Mouse (Mus musculus): Measurements from ENCODE around the gene Gast. TPM values are rescaled to one million over a fixed set of nuclear protein-coding genes. Genes with fewer than 3 reads are reported as not detected.

The Gast gene
- 0.52 TPM in 1 of 2 replicates, not detected in the other for polyA plus RNA-seq (2015; fragmentation: Nextera tagmentation; extraction: Ambion mirVana)

GRCm38 (mm10) chr11:100333944-100334457, at the start of gene Gast:
Gene Gast, plus strand, starts transcription at chr11:100334407.
- no peak within 1 kb of the TSS for H3K9ac ChIP-seq (ENCODE audit: low read depth, low read length)
- no peaks in the 10 kb centered on the region for H3K9me3 ChIP-seq (ENCODE audit: control insufficient read depth, low read length)
- H3K4me3 ChIP-seq (ENCODE audit: low read length), result no peak within 1 kb of the TSS
- no peak for ATAC-seq
- H3K4me2 ChIP-seq (ENCODE audit: low read length), result no peak within 1 kb of the TSS
- H3K27me3 ChIP-seq (replicated peaks; ENCODE audit: control insufficient read depth, insufficient read depth, low read length), result no peaks in the 10 kb centered on the region
- H3K4me1 ChIP-seq (ENCODE audit: control insufficient read depth, insufficient read depth, low read depth, low read length), result peaks cover 33% of the 10 kb centered on the region
- 68% methylated on average over 6 of the region's 6 CpGs for WGBS
- H3K36me3 ChIP-seq (ENCODE audit: control insufficient read depth, insufficient read depth, low read length), result no peaks in the 10 kb centered on the region
- H3K27ac ChIP-seq (ENCODE audit: low read depth, low read length), result peak within 1 kb of the TSS; percentile 86

- WGBS, result 91% methylated on average over 4 of the region's 4 CpGs
- no peak overlapping the region for H3K4me3 ChIP-seq (ENCODE audit: low read length)
Measured at GRCm38 (mm10) chr11:100284988-100285387, 49.2 kb upstream of the Gast start.

GRCm38 (mm10) chr11:100287024-100287423, 47.2 kb upstream of the Gast start:
- Histone ChIP-seq H3K27me3 (replicated peaks; ENCODE audit: control insufficient read depth, insufficient read depth, low read length) (no peaks in the 10 kb centered on the region), H3K9ac (ENCODE audit: low read depth, low read length) (0 out of 2 replicates have a peak overlapping the region, but pooled peaks have one; percentile 43), H3K4me2 (ENCODE audit: low read length) (no peak overlapping the region), H3K27ac (ENCODE audit: low read depth, low read length) (no peak overlapping the region), H3K36me3 (ENCODE audit: control insufficient read depth, insufficient read depth, low read length) (no peaks in the 10 kb centered on the region), H3K9me3 (ENCODE audit: control insufficient read depth, low read length) (no peaks in the 10 kb centered on the region), H3K4me3 (ENCODE audit: low read length) (no peak overlapping the region), H3K4me1 (ENCODE audit: control insufficient read depth, insufficient read depth, low read depth, low read length) (no peaks in the 10 kb centered on the region)
- ATAC-seq, result no peak
- 30% methylated on average over 10 of the region's 10 CpGs for WGBS

More at GRCm38 (mm10) chr11:100284988-100285387, 49.2 kb upstream of the Gast start:
- Histone ChIP-seq H3K27me3 (replicated peaks; ENCODE audit: control insufficient read depth, insufficient read depth, low read length) (no peaks in the 10 kb centered on the region), H3K36me3 (ENCODE audit: control insufficient read depth, insufficient read depth, low read length) (no peaks in the 10 kb centered on the region), H3K4me2 (ENCODE audit: low read length) (no peak overlapping the region), H3K9ac (ENCODE audit: low read depth, low read length) (no peak overlapping the region), H3K9me3 (ENCODE audit: control insufficient read depth, low read length) (no peaks in the 10 kb centered on the region), H3K4me1 (ENCODE audit: control insufficient read depth, insufficient read depth, low read depth, low read length) (no peaks in the 10 kb centered on the region), H3K27ac (ENCODE audit: low read depth, low read length) (no peak overlapping the region)
- no peak for ATAC-seq

GRCm38 (mm10) chr11:100288942-100289341, 45.3 kb upstream of the Gast start:
- Histone ChIP-seq H3K27me3 (replicated peaks; ENCODE audit: control insufficient read depth, insufficient read depth, low read length) (no peaks in the 10 kb centered on the region), H3K36me3 (ENCODE audit: control insufficient read depth, insufficient read depth, low read length) (no peaks in the 10 kb centered on the region), H3K4me3 (ENCODE audit: low read length) (no peak overlapping the region), H3K9me3 (ENCODE audit: control insufficient read depth, low read length) (no peaks in the 10 kb centered on the region), H3K4me2 (ENCODE audit: low read length) (no peak overlapping the region), H3K4me1 (ENCODE audit: control insufficient read depth, insufficient read depth, low read depth, low read length) (no peaks in the 10 kb centered on the region), H3K27ac (ENCODE audit: low read depth, low read length) (no peak overlapping the region), H3K9ac (ENCODE audit: low read depth, low read length) (no peak overlapping the region)
- WGBS, result 67% methylated on average over 6 of the region's 6 CpGs
- no peak for ATAC-seq

- H3K9me3 ChIP-seq (ENCODE audit: control insufficient read depth, low read length), result no peaks in the 10 kb centered on the region
- WGBS, result 41% methylated on average over 5 of the region's 5 CpGs
- H3K27me3 ChIP-seq (replicated peaks; ENCODE audit: control insufficient read depth, insufficient read depth, low read length), result no peaks in the 10 kb centered on the region
- no peak overlapping the region for H3K9ac ChIP-seq (ENCODE audit: low read depth, low read length)
- no peak overlapping the region for H3K4me2 ChIP-seq (ENCODE audit: low read length)
- no peaks in the 10 kb centered on the region for H3K36me3 ChIP-seq (ENCODE audit: control insufficient read depth, insufficient read depth, low read length)
- H3K4me3 ChIP-seq (ENCODE audit: low read length), result no peak overlapping the region
- peaks cover 2% of the 10 kb centered on the region; the same call in 1 of the 2 replicates for H3K4me1 ChIP-seq (ENCODE audit: control insufficient read depth, insufficient read depth, low read depth, low read length)
- no peak overlapping the region for H3K27ac ChIP-seq (ENCODE audit: low read depth, low read length)
- ATAC-seq, result no peak
Measured at GRCm38 (mm10) chr11:100290235-100290634, 44.0 kb upstream of the Gast start.

- H3K4me3 ChIP-seq (ENCODE audit: low read length), result no peak overlapping the region
- no peak overlapping the region for H3K27ac ChIP-seq (ENCODE audit: low read depth, low read length)
- peaks cover 2% of the 10 kb centered on the region; the same call in 1 of the 2 replicates for H3K4me1 ChIP-seq (ENCODE audit: control insufficient read depth, insufficient read depth, low read depth, low read length)
- H3K4me2 ChIP-seq (ENCODE audit: low read length), result no peak overlapping the region
- H3K27me3 ChIP-seq (replicated peaks; ENCODE audit: control insufficient read depth, insufficient read depth, low read length), result no peaks in the 10 kb centered on the region
- no peak for ATAC-seq
- no peak overlapping the region for H3K9ac ChIP-seq (ENCODE audit: low read depth, low read length)
- 42% methylated on average over 6 of the region's 6 CpGs for WGBS
- no peaks in the 10 kb centered on the region for H3K9me3 ChIP-seq (ENCODE audit: control insufficient read depth, low read length)
- no peaks in the 10 kb centered on the region for H3K36me3 ChIP-seq (ENCODE audit: control insufficient read depth, insufficient read depth, low read length)
Measured at GRCm38 (mm10) chr11:100292884-100293283, 41.3 kb upstream of the Gast start.

- peak overlapping the region; percentile 27 for H3K4me2 ChIP-seq (ENCODE audit: low read length)
- H3K36me3 ChIP-seq (ENCODE audit: control insufficient read depth, insufficient read depth, low read length), result no peaks in the 10 kb centered on the region
- 5% methylated on average over 10 of the region's 10 CpGs for whole genome bisulfite sequencing
- no peak overlapping the region for H3K27ac ChIP-seq (ENCODE audit: low read depth, low read length)
- H3K9me3 ChIP-seq (ENCODE audit: control insufficient read depth, low read length), result no peaks in the 10 kb centered on the region
- peaks cover 2% of the 10 kb centered on the region; the same call in 1 of the 2 replicates for H3K4me1 ChIP-seq (ENCODE audit: control insufficient read depth, insufficient read depth, low read depth, low read length)
- peak; percentile 53 for ATAC-seq
- H3K27me3 ChIP-seq (replicated peaks; ENCODE audit: control insufficient read depth, insufficient read depth, low read length), result no peaks in the 10 kb centered on the region
- H3K9ac ChIP-seq (ENCODE audit: low read depth, low read length), result 0 out of 2 replicates have a peak overlapping the region, but pooled peaks have one; percentile 42
- no peak overlapping the region for H3K4me3 ChIP-seq (ENCODE audit: low read length)
Measured at GRCm38 (mm10) chr11:100295308-100295707, 38.9 kb upstream of the Gast start.

- peaks cover 2% of the 10 kb centered on the region; the same call in 1 of the 2 replicates for H3K4me1 ChIP-seq (ENCODE audit: control insufficient read depth, insufficient read depth, low read depth, low read length)
- no peaks in the 10 kb centered on the region for H3K9me3 ChIP-seq (ENCODE audit: control insufficient read depth, low read length)
- H3K4me2 ChIP-seq (ENCODE audit: low read length), result peak overlapping the region; percentile 53
- H3K27me3 ChIP-seq (replicated peaks; ENCODE audit: control insufficient read depth, insufficient read depth, low read length), result no peaks in the 10 kb centered on the region
- no peak overlapping the region; the same call in 1 of the 2 replicates for H3K4me3 ChIP-seq (ENCODE audit: low read length)
- H3K9ac ChIP-seq (ENCODE audit: low read depth, low read length), result no peak overlapping the region
- no peak for ATAC-seq
- no peak overlapping the region for H3K27ac ChIP-seq (ENCODE audit: low read depth, low read length)
- H3K36me3 ChIP-seq (ENCODE audit: control insufficient read depth, insufficient read depth, low read length), result no peaks in the 10 kb centered on the region
- WGBS, result 37% methylated on average over 5 of the region's 5 CpGs
Measured at GRCm38 (mm10) chr11:100297801-100298200, 36.4 kb upstream of the Gast start.

- H3K4me3 ChIP-seq (ENCODE audit: low read length), result peak overlapping the region; percentile 28
- ATAC-seq, result 0 out of 2 replicates have a peak, but pooled peaks have one; percentile 59
- peak overlapping the region; percentile 53 for H3K4me2 ChIP-seq (ENCODE audit: low read length)
- no peaks in the 10 kb centered on the region for H3K9me3 ChIP-seq (ENCODE audit: control insufficient read depth, low read length)
- peaks cover 2% of the 10 kb centered on the region; the same call in 1 of the 2 replicates for H3K4me1 ChIP-seq (ENCODE audit: control insufficient read depth, insufficient read depth, low read depth, low read length)
- peak overlapping the region; percentile 57 for H3K9ac ChIP-seq (ENCODE audit: low read depth, low read length)
- 20% methylated on average over 18 of the region's 18 CpGs for WGBS
- H3K27me3 ChIP-seq (replicated peaks; ENCODE audit: control insufficient read depth, insufficient read depth, low read length), result no peaks in the 10 kb centered on the region
- H3K36me3 ChIP-seq (ENCODE audit: control insufficient read depth, insufficient read depth, low read length), result no peaks in the 10 kb centered on the region
- no peak overlapping the region for H3K27ac ChIP-seq (ENCODE audit: low read depth, low read length)
Measured at GRCm38 (mm10) chr11:100298274-100299036, 35.8 kb upstream of the Gast start.
